Mouse (Mus musculus) thymus, postnatal 36 days (tissue): ENCODE measurements around the gene Kiss1r.

Source experiments
- DNase-seq, 2 experiments: peaks; one replicate each; pipeline ENCODE4 v3.0.0; 2022; ENCODE audit warnings: mixed read lengths in 2 of 2

Gene Kiss1r

GRCm38 (mm10) chr10:79971183-79971497 is 54.4 kb downstream of the Kiss1r start:
- DNase-seq = no peak
